Mouse (Mus musculus) intestine, embryonic 16.5 days (tissue): ENCODE data around the gene Sorcs2. TPM values are rescaled to one million over a fixed set of nuclear protein-coding genes. Genes with fewer than 3 reads are reported as not detected.

Source experiments
- ATAC-seq: fragments of 200-750 bp; cut with Nextera tagmentation; 2 replicates; pipeline ENCODE4 v1.8.0; 2017; ENCODE audit warnings: moderate TSS enrichment, moderate library complexity
- H3K27ac ChIP-seq: fragments of 300-500 bp; sonication (generic); 2 replicates; pipeline ENCODE4 v1.5.1; 2014; ENCODE audit warnings: mild to moderate bottlenecking, low read length
- H3K27me3 ChIP-seq: fragments of 300-500 bp; sonication (generic); replicated peaks from 2 replicates; pipeline ENCODE4 v1.6.1; 2014; ENCODE audit warnings: low read length, control low read depth, mixed read lengths; ENCODE audit not compliant: control insufficient read depth, insufficient read depth
- H3K36me3 ChIP-seq: fragments of 300-500 bp; sonication (generic); 2 replicates; pipeline ENCODE4 v1.6.1; 2014; ENCODE audit warnings: low read length, control low read depth; ENCODE audit not compliant: control insufficient read depth, insufficient read depth
- H3K4me1 ChIP-seq: fragments of 300-500 bp; sonication (generic); 2 replicates; pipeline ENCODE4 v1.6.1; 2014; ENCODE audit warnings: low read length, control low read depth, mixed read lengths; ENCODE audit not compliant: control insufficient read depth, insufficient read depth
- H3K4me2 ChIP-seq: fragments of 300-500 bp; sonication (generic); 2 replicates; pipeline ENCODE4 v1.6.1; 2014; ENCODE audit warnings: low read depth, low read length, control low read depth
- H3K4me3 ChIP-seq: fragments of 300-500 bp; sonication (generic); 2 replicates; pipeline ENCODE4 v1.5.1; 2014; ENCODE audit warnings: mild to moderate bottlenecking, low read length
- H3K9ac ChIP-seq: fragments of 300-500 bp; sonication (generic); 2 replicates; pipeline ENCODE4 v1.6.1; 2014; ENCODE audit warnings: low read depth, low read length
- H3K9me3 ChIP-seq: fragments of 300-500 bp; sonication (generic); 2 replicates; pipeline ENCODE4 v1.6.1; 2016; ENCODE audit warnings: low read length, control low read depth; ENCODE audit not compliant: control insufficient read depth
- WGBS: fragments of 180-500 bp; shearing (Covaris S2); extraction: QIAGEN DNeasy Blood & Tissue Kit; methylation state at CpG from one replicate; pipeline ENCODE4 v1.1.7; 2014; 5-methylcytosine and 5-hydroxymethylcytosine counted together
- polyA plus RNA-seq: library from polyadenylated mRNA; unstranded; fragments of >200 nt; fragmentation: Nextera tagmentation; extraction: Ambion mirVana; gene quantifications from 2 replicates; pipeline ENCODE4 v1.2.1, GENCODE M21; 2015

Sorcs2 gene
- polyA plus RNA-seq, 1 experiment from 2014 or later, result 8.3 TPM

DNA sequence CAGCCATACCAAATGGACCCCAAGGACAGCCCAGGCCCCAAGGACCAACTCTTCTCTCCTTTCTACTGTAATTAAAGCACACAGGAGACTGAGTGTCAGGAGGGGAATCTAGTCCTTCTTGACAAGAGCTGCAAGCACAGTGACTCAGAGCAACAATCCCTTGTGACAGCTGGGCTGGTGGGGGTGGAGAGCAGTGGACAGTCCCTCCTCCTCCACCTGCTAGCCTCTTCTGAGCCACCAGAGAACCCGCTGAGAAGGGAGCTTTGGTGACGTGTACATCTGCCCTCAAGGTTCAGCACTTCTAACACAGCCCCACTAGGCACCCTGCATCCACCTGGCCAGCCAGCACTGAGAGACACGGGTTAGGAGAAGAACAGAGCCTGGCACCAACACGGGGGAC lies 96.8 kb downstream of the Sorcs2 start:
- H3K36me3 ChIP-seq, result no peaks in the 10 kb centered on the region

GRCm38 (mm10) chr5:36298049-36298448 lies 99.9 kb downstream of the Sorcs2 start:
- Histone ChIP-seq H3K4me1 (no peaks in the 10 kb centered on the region), H3K27ac (no peak overlapping the region), H3K4me3 (no peak overlapping the region), H3K9ac (no peak overlapping the region), H3K4me2 (no peak overlapping the region), H3K27me3 (no peaks in the 10 kb centered on the region), H3K9me3 (no peaks in the 10 kb centered on the region), H3K36me3 (no peaks in the 10 kb centered on the region)
- WGBS, result 73% methylated on average over 4 of the region's 4 CpGs
- ATAC-seq, result no peak

More for the DNA sequence above, 96.8 kb downstream of the Sorcs2 start:
- Histone ChIP-seq H3K27ac (no peak overlapping the region), H3K9me3 (no peaks in the 10 kb centered on the region), H3K4me1 (0 out of 2 replicates have a peak, but pooled peaks cover 2% of the 10 kb centered on the region), H3K4me3 (no peak overlapping the region), H3K4me2 (no peak overlapping the region), H3K27me3 (no peaks in the 10 kb centered on the region), H3K9ac (no peak overlapping the region)
- WGBS, result 72% methylated on average over 4 of the region's 4 CpGs
- no peak for ATAC-seq

DNA sequence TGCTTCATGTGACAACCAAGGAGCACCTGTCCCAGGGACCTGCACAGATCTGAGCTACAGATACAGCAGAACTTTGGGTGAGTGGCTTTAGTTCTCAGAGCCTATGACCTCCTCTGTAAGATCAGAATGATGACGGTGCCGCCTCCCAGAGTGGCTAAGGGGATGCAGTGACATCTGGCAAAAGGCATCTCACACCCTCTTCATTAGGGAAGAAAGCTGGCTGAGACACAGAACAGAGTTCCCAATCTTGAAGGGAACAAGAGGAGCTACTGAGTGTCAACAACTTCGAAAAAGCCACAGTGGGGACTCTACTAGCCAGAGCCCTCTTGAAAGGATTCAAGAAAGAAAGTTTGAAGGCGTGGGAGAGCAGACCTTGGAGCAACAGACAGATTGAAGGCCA lies 100.7 kb downstream of the Sorcs2 start:
- H3K4me3 ChIP-seq, result no peak overlapping the region
- no peak overlapping the region for H3K9ac ChIP-seq
- no peak overlapping the region for H3K27ac ChIP-seq
- H3K4me1 ChIP-seq, result no peaks in the 10 kb centered on the region
- WGBS, result 58% methylated on average over 4 of the region's 4 CpGs
- no peak overlapping the region for H3K4me2 ChIP-seq
- no peaks in the 10 kb centered on the region for H3K27me3 ChIP-seq
- H3K9me3 ChIP-seq, result no peaks in the 10 kb centered on the region
- no peak for ATAC-seq
- H3K36me3 ChIP-seq, result no peaks in the 10 kb centered on the region

DNA sequence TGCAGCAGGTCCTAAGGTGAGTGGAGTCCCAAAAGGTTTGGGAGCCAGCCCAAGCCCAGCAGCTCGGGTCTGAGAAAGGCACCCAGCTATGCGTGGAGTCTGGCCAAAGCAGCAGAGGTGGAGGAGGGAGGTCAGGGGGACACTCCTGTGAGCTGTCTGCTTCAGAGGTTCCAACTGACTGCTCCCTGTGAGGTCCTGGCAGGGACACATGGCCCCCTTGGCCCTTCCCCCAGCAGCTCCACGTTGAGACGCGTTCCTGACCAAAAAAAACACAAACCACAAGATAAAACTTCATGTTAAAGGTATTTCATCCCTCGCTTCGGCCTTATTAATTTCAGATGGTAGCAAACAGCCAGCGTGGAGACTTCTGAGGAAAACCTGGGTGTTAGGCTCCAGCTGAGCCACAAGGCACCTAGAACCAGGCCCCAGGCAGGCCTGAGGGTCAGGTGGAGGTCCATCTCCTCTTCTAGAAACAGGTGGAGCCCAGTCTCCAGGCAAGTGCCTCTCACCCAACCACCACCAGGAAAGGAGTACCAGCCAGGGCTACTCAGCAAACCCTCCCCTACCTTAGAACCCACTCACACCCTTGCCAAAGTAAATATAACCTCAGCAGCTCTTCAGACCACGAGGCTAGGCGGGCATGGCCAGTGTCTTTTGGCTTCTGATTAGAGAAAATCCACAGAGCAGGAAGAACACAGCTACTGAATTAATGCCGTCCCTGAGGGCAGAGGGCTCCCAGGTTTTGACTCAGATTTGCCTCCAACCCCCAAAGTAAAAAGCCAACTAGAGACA lies 104.6 kb downstream of the Sorcs2 start:
- Histone ChIP-seq H3K36me3 (no peaks in the 10 kb centered on the region), H3K27me3 (no peaks in the 10 kb centered on the region), H3K9ac (no peak overlapping the region), H3K4me3 (no peak overlapping the region), H3K4me2 (no peak overlapping the region), H3K27ac (no peak overlapping the region), H3K9me3 (no peaks in the 10 kb centered on the region), H3K4me1 (no peaks in the 10 kb centered on the region)
- no peak for ATAC-seq
- 64% methylated on average over 11 of the region's 11 CpGs for WGBS

GRCm38 (mm10) chr5:36292321-36292720 lies 105.6 kb downstream of the Sorcs2 start:
- Histone ChIP-seq H3K27me3 (no peaks in the 10 kb centered on the region), H3K27ac (no peak overlapping the region), H3K9me3 (no peaks in the 10 kb centered on the region), H3K36me3 (no peaks in the 10 kb centered on the region), H3K4me3 (no peak overlapping the region), H3K4me1 (no peaks in the 10 kb centered on the region), H3K9ac (no peak overlapping the region), H3K4me2 (no peak overlapping the region)
- WGBS, result 73% methylated on average over 9 of the region's 9 CpGs
- no peak for ATAC-seq

DNA sequence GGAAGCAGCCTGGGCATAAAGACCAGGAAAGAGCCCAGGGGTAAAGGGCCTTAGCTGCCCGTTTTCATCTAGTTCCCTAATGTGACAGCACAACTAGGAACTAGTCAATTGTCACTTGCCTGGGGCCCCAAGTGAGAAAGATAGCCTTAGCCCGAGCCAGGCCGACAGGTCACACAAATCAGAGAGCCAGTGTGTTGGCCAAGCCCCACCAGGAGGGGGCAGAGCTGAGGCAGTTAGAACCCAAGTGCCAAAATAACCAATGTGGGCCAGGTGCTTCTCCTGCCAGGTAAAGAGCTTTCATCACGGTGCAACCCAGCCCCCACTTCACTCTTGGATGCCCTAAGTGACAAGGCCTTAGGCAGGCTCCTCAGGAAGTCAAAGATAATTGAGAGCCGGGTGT lies 106.7 kb downstream of the Sorcs2 start:
- H3K27me3 ChIP-seq, result no peaks in the 10 kb centered on the region
- no peak overlapping the region for H3K9ac ChIP-seq
- H3K4me1 ChIP-seq, result no peaks in the 10 kb centered on the region
- no peak overlapping the region for H3K4me2 ChIP-seq
- H3K27ac ChIP-seq, result no peak overlapping the region
- H3K4me3 ChIP-seq, result no peak overlapping the region
- no peak for ATAC-seq
- WGBS, result 57% methylated on average over 5 of the region's 5 CpGs
- no peaks in the 10 kb centered on the region for H3K36me3 ChIP-seq
- no peaks in the 10 kb centered on the region for H3K9me3 ChIP-seq

DNA sequence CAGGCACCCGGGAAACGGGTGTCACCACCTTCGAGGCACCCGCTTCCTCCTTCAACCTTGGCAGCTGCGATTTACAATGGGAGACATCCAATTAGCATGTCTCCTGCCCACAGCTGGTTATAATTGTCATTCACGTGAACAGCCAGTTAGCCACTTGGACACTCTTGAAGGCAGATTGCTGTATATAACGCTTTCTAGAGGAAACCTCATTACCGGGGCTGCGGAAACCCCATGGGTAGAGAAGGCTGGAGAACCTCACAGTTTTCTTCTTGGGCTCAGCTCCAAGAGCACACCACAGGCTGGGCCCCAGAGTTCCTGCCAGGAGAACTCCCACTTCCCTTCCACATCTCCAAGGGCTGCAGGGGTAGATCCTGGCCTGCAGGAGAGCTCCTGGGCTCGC lies 112.5 kb downstream of the Sorcs2 start:
- Histone ChIP-seq H3K9ac (no peak overlapping the region), H3K4me1 (peaks cover 3% of the 10 kb centered on the region; the same call in 1 of the 2 replicates), H3K4me3 (no peak overlapping the region), H3K27ac (no peak overlapping the region), H3K4me2 (no peak overlapping the region), H3K9me3 (no peaks in the 10 kb centered on the region), H3K36me3 (no peaks in the 10 kb centered on the region), H3K27me3 (no peaks in the 10 kb centered on the region)
- 54% methylated on average over 10 of the region's 10 CpGs for WGBS
- no peak for ATAC-seq

GRCm38 (mm10) chr5:36279896-36280295 lies 118.0 kb downstream of the Sorcs2 start:
- 81% methylated on average over 12 of the region's 12 CpGs for WGBS

DNA sequence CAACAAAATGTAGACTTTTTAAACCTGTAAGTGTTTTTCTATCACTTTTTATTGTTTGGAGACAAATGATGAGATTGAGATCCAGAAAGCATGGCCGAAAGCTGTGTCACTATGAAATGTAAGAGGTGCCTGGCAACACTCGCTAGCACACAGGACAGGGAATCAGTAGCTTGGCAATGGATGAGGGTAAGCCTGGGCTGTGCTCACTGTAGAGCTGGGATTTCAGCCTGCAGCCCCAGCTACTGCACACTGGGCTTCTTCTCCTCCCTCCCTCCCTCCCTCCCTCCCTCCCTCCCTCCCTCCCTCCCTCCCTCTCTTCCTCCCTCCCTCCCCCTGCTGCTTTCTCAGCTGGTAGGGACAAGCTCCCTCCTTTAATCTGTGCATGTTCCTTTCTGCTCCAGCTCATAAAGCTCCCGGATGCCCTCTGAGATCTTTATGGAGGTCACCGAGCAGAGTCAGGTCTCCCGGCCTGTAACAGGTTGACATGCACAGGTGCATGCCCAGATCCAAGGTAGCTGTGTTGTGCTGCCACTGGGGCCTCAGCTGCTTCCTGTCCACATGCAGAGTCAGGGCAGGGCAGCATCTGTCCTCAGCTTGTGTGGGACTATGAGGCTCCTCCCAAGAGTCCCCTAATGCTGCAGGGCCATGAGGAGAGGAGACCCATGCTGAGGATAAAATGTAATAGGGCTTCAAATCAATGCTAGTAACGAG lies 123.1 kb downstream of the Sorcs2 start:
- WGBS, result 65% methylated on average over 6 of the region's 6 CpGs
- Histone ChIP-seq H3K27me3 (no peaks in the 10 kb centered on the region), H3K4me1 (no peaks in the 10 kb centered on the region), H3K9me3 (no peaks in the 10 kb centered on the region), H3K36me3 (no peaks in the 10 kb centered on the region), H3K9ac (no peak overlapping the region), H3K4me3 (no peak overlapping the region), H3K4me2 (no peak overlapping the region), H3K27ac (no peak overlapping the region)
- no peak for ATAC-seq

More at GRCm38 (mm10) chr5:36279896-36280295, 118.0 kb downstream of the Sorcs2 start:
- H3K27me3 ChIP-seq, result no peaks in the 10 kb centered on the region
- no peaks in the 10 kb centered on the region for H3K36me3 ChIP-seq
- no peak overlapping the region for H3K4me3 ChIP-seq
- no peak for ATAC-seq
- H3K9ac ChIP-seq, result no peak overlapping the region
- no peak overlapping the region for H3K4me2 ChIP-seq
- H3K27ac ChIP-seq, result no peak overlapping the region
- H3K4me1 ChIP-seq, result no peaks in the 10 kb centered on the region
- H3K9me3 ChIP-seq, result no peaks in the 10 kb centered on the region
